20 mouse cellular contexts compared by ENCODE assay signal in genomic region chr10:88550225-88550624, GRCm38 (mm10). TPM values are rescaled to one million over a fixed set of nuclear protein-coding genes. Genes with fewer than 3 reads are reported as not detected.
DNase-seq lines count a peak whose midpoint lies in the region; ATAC-seq and TF ChIP-seq lines count a peak whose summit lies in the region.
"Had no signal": no experiment of that assay in that cellular context is flagged by ENCODE, and none has a peak within 500 bp of the region (broad histone marks: within the 10 kb centered on the region; RNA-seq: fewer than 3 reads in every experiment).

No protein-coding gene starts in this region.

- TF ChIP-seq EP300 in ES-Bruce4 (IDR thresholded peaks at IDR 0.05; ENCODE audit: insufficient read depth, low read depth, low read length), result no peak

- no peak overlapping the region for H3K4me3 ChIP-seq in intestine, postnatal 0 days (ENCODE audit: low read depth, low read length)
- H3K4me3 ChIP-seq in intestine, embryonic 15.5 days (replicated peaks), result no peak overlapping the region
- H3K4me3 ChIP-seq in ES-Bruce4 (ENCODE audit: low read depth, low read length), result no peak overlapping the region
- H3K4me3 ChIP-seq: erythroblast, embryonic 14.5 days; forebrain, embryonic 15.5 days; liver, embryonic 13.5 days; stomach, embryonic 15.5 days had no signal

- no peaks in the 10 kb centered on the region for H3K4me1 ChIP-seq in intestine, postnatal 0 days (replicated peaks; ENCODE audit: control insufficient read depth, insufficient read depth, low read length)
- no peaks in the 10 kb centered on the region for H3K4me1 ChIP-seq in intestine, embryonic 15.5 days (replicated peaks)
- H3K4me1 ChIP-seq in ES-Bruce4 (ENCODE audit: control insufficient read depth, insufficient read depth, low read length), result peaks cover 9% of the 10 kb centered on the region
- H3K4me1 ChIP-seq: forebrain, embryonic 15.5 days; liver, embryonic 13.5 days; stomach, embryonic 15.5 days had no signal

- no peaks in the 10 kb centered on the region for H3K27me3 ChIP-seq in intestine, postnatal 0 days (replicated peaks; ENCODE audit: control insufficient read depth, insufficient read depth, low read length)
- no peaks in the 10 kb centered on the region for H3K27me3 ChIP-seq in intestine, embryonic 15.5 days (replicated peaks)
- H3K27me3 ChIP-seq in ES-Bruce4 (ENCODE audit: control insufficient read depth, insufficient read depth, low read length, poor library complexity, severe bottlenecking), result no peaks in the 10 kb centered on the region
- H3K27me3 ChIP-seq: forebrain, embryonic 15.5 days; liver, embryonic 13.5 days; stomach, embryonic 15.5 days had no signal

- 88% methylated on average over 3 of the region's 3 CpGs for whole genome bisulfite sequencing in intestine, postnatal 0 days
- WGBS in intestine, embryonic 15.5 days, result 78% methylated on average over 3 of the region's 3 CpGs

- peak; percentile 15 for DNase-seq in 416B (ENCODE audit: low read depth)
- peak; percentile 24 for DNase-seq in WW6 (ENCODE audit: low read depth, low spot score)
- DNase-seq in retina, postnatal 1 day, result no peak
- DNase-seq in thymus, adult 18-20 months, result no peak
- no peak for DNase-seq in cerebellum, adult 11-12 months
- DNase-seq: cerebellum, postnatal 36 days; heart, adult 18-20 months; kidney, adult 9 months; liver, embryonic 13.5 days; lung, postnatal 14 days; right cerebral cortex, adult 18-20 months had no signal

- no peak overlapping the region for H3K4me2 ChIP-seq in intestine, postnatal 0 days (replicated peaks; ENCODE audit: low read depth)
- H3K4me2 ChIP-seq in intestine, embryonic 15.5 days (replicated peaks), result no peak overlapping the region
- H3K4me2 ChIP-seq: forebrain, embryonic 15.5 days; liver, embryonic 13.5 days; stomach, embryonic 15.5 days had no signal

- no peak for TF ChIP-seq POLR2A in ES-Bruce4 (IDR thresholded peaks at IDR 0.05; ENCODE audit: insufficient read depth, low read length)

- H3K9ac ChIP-seq in intestine, postnatal 0 days (ENCODE audit: low read depth, low read length), result no peak overlapping the region
- no peak overlapping the region for H3K9ac ChIP-seq in intestine, embryonic 15.5 days
- H3K9ac ChIP-seq in ES-Bruce4 (ENCODE audit: low read depth, poor library complexity, severe bottlenecking), result no peak overlapping the region
- H3K9ac ChIP-seq: forebrain, embryonic 15.5 days; liver, embryonic 13.5 days; stomach, embryonic 15.5 days had no signal

- no peaks in the 10 kb centered on the region for H3K9me3 ChIP-seq in intestine, postnatal 0 days (ENCODE audit: control insufficient read depth)
- H3K9me3 ChIP-seq in intestine, embryonic 15.5 days, result no peaks in the 10 kb centered on the region
- H3K9me3 ChIP-seq in ES-Bruce4 (replicated peaks; ENCODE audit: control insufficient read depth, insufficient read depth, low read length, poor library complexity, severe bottlenecking), result no peaks in the 10 kb centered on the region
- H3K9me3 ChIP-seq: forebrain, embryonic 15.5 days; liver, embryonic 13.5 days; stomach, embryonic 15.5 days had no signal

- ATAC-seq in intestine, postnatal 0 days, result no peak
- ATAC-seq in intestine, embryonic 15.5 days, result no peak
- ATAC-seq: activated CD4-positive, CD25-positive, alpha-beta regulatory T cell, adult 4 months; forebrain, embryonic 15.5 days; hindbrain, postnatal 0 days had no signal

- H3K27ac ChIP-seq in intestine, postnatal 0 days (ENCODE audit: low read depth, low read length), result no peak overlapping the region
- H3K27ac ChIP-seq in intestine, embryonic 15.5 days, result no peak overlapping the region
- H3K27ac ChIP-seq in ES-Bruce4 (ENCODE audit: insufficient read depth, low read length), result no peak overlapping the region
- H3K27ac ChIP-seq: forebrain, embryonic 15.5 days; hindbrain, postnatal 0 days; liver, embryonic 13.5 days; stomach, embryonic 15.5 days had no signal

- H3K36me3 ChIP-seq in intestine, postnatal 0 days (ENCODE audit: control insufficient read depth, insufficient read depth), result no peaks in the 10 kb centered on the region
- no peaks in the 10 kb centered on the region for H3K36me3 ChIP-seq in intestine, embryonic 15.5 days
- H3K36me3 ChIP-seq in ES-Bruce4 (ENCODE audit: control insufficient read depth, insufficient read depth, low read length, poor library complexity, severe bottlenecking), result no peaks in the 10 kb centered on the region
- H3K36me3 ChIP-seq: forebrain, embryonic 15.5 days; liver, embryonic 13.5 days; stomach, embryonic 15.5 days had no signal

- peak; percentile 32 for TF ChIP-seq CTCF in intestine, postnatal 0 days (IDR thresholded peaks at IDR 0.05; ENCODE audit: low read depth)
- peak; percentile 35 for TF ChIP-seq CTCF in ES-Bruce4 (IDR thresholded peaks at IDR 0.05; ENCODE audit: low read depth, low read length)

RNA-seq across cellular contexts. Expression of gene Chpt1, which starts 46.4 kb away (rescaled TPM):
- 631 and 770 TPM in 2 replicates for polyA plus RNA-seq in intestine, postnatal 0 days (2015; fragmentation: Nextera tagmentation; extraction: Ambion mirVana)
- 219 and 229 TPM in 2 replicates for polyA plus RNA-seq in intestine, embryonic 15.5 days (2015; fragmentation: Nextera tagmentation; extraction: Ambion mirVana)
- polyA plus RNA-seq in ES-Bruce4 (2011; ENCODE audit: insufficient read depth, insufficient read length, low read depth, missing spikeins), result 17.9 and 18.0 TPM in 2 replicates

RNA-seq across cellular contexts. Expression of gene Mybpc1, which starts 54.7 kb away (rescaled TPM):
- polyA plus RNA-seq in intestine, postnatal 0 days (2015; fragmentation: Nextera tagmentation; extraction: Ambion mirVana), result 2.2 and 3.5 TPM in 2 replicates
- 1.4 and 3.3 TPM in 2 replicates for polyA plus RNA-seq in intestine, embryonic 15.5 days (2015; fragmentation: Nextera tagmentation; extraction: Ambion mirVana)
- not detected in 2 replicates for polyA plus RNA-seq in ES-Bruce4 (2011; ENCODE audit: insufficient read depth, insufficient read length, low read depth, missing spikeins)
- polyA plus RNA-seq: activated CD4-positive, CD25-positive, alpha-beta regulatory T cell, adult 4 months; erythroblast, embryonic 14.5 days; small intestine, adult 2 months had no signal

Comparison
In these comparisons a context has a peak if more than half of its experiments do, and no peak if none do; other contexts are left out.
1. DNase-seq: peak in 416B (single experiment) and WW6 (single experiment); none in retina, postnatal 1 day (single experiment), thymus, adult 18-20 months (0 of 2) and cerebellum, adult 11-12 months (single experiment).
2. RNA of gene Chpt1, which starts 46.4 kb away (polyA plus RNA-seq): 631 to 770 TPM in intestine, postnatal 0 days and 219 to 229 TPM in intestine, embryonic 15.5 days; 17.9 to 18.0 TPM in ES-Bruce4; every median in the first group is over 10 times any median in the second.